Mouse (Mus musculus) intestine, embryonic 16.5 days (tissue): ENCODE measurements around the gene Vwa1. TPM values are rescaled to one million over a fixed set of nuclear protein-coding genes. Genes with fewer than 3 reads are reported as not detected.
"Not testable (repeated sequence)": the region's sequence is repeated elsewhere in the genome, so short reads cannot be mapped to it uniquely, and the experiment has no call there.

Source experiments
- ATAC-seq: fragments of 200-750 bp; cut with Nextera tagmentation; 2 replicates; pipeline ENCODE4 v1.8.0; 2017; ENCODE audit warnings: moderate TSS enrichment, moderate library complexity
- H3K27ac ChIP-seq: fragments of 300-500 bp; sonication (generic); 2 replicates; pipeline ENCODE4 v1.5.1; 2014; ENCODE audit warnings: mild to moderate bottlenecking, low read length
- H3K27me3 ChIP-seq: fragments of 300-500 bp; sonication (generic); replicated peaks from 2 replicates; pipeline ENCODE4 v1.6.1; 2014; ENCODE audit warnings: low read length, control low read depth, mixed read lengths; ENCODE audit not compliant: control insufficient read depth, insufficient read depth
- H3K36me3 ChIP-seq: fragments of 300-500 bp; sonication (generic); 2 replicates; pipeline ENCODE4 v1.6.1; 2014; ENCODE audit warnings: low read length, control low read depth; ENCODE audit not compliant: control insufficient read depth, insufficient read depth
- H3K4me1 ChIP-seq: fragments of 300-500 bp; sonication (generic); 2 replicates; pipeline ENCODE4 v1.6.1; 2014; ENCODE audit warnings: low read length, control low read depth, mixed read lengths; ENCODE audit not compliant: control insufficient read depth, insufficient read depth
- H3K4me2 ChIP-seq: fragments of 300-500 bp; sonication (generic); 2 replicates; pipeline ENCODE4 v1.6.1; 2014; ENCODE audit warnings: low read depth, low read length, control low read depth
- H3K4me3 ChIP-seq: fragments of 300-500 bp; sonication (generic); 2 replicates; pipeline ENCODE4 v1.5.1; 2014; ENCODE audit warnings: mild to moderate bottlenecking, low read length
- H3K9ac ChIP-seq: fragments of 300-500 bp; sonication (generic); 2 replicates; pipeline ENCODE4 v1.6.1; 2014; ENCODE audit warnings: low read depth, low read length
- H3K9me3 ChIP-seq: fragments of 300-500 bp; sonication (generic); 2 replicates; pipeline ENCODE4 v1.6.1; 2016; ENCODE audit warnings: low read length, control low read depth; ENCODE audit not compliant: control insufficient read depth
- WGBS: fragments of 180-500 bp; shearing (Covaris S2); extraction: QIAGEN DNeasy Blood & Tissue Kit; methylation state at CpG from one replicate; pipeline ENCODE4 v1.1.7; 2014; 5-methylcytosine and 5-hydroxymethylcytosine counted together
- polyA plus RNA-seq: library from polyadenylated mRNA; unstranded; fragments of >200 nt; fragmentation: Nextera tagmentation; extraction: Ambion mirVana; gene quantifications from 2 replicates; pipeline ENCODE4 v1.2.1, GENCODE M21; 2015

The Vwa1 gene
- polyA plus RNA-seq, 1 experiment from 2014 or later = 18.9 TPM

- H3K9ac ChIP-seq, H3K4me1 ChIP-seq, H3K4me2 ChIP-seq, H3K9me3 ChIP-seq, H3K4me3 ChIP-seq, H3K36me3 ChIP-seq, H3K27me3 ChIP-seq, ATAC-seq, H3K27ac ChIP-seq: not testable (repeated sequence)
- WGBS = 90% methylated on average over 10 of the region's 10 CpGs
Measured at GRCm38 (mm10) chr4:155740681-155741080, 33.8 kb downstream of the Vwa1 start.

GRCm38 (mm10) chr4:155739741-155740636, 34.5 kb downstream of the Vwa1 start:
- WGBS = 81% methylated on average over 37 of the region's 37 CpGs
- no peak overlapping the region for H3K4me2 ChIP-seq
- no peak overlapping the region for H3K27ac ChIP-seq
- H3K9me3 ChIP-seq = no peaks in the 10 kb centered on the region
- peaks cover 9% of the 10 kb centered on the region for H3K4me1 ChIP-seq
- ATAC-seq = peak; percentile 24; the same call in 1 of the 2 replicates
- H3K27me3 ChIP-seq = no peaks in the 10 kb centered on the region
- no peak overlapping the region for H3K9ac ChIP-seq
- no peak overlapping the region for H3K4me3 ChIP-seq
- H3K36me3 ChIP-seq = peaks cover 8% of the 10 kb centered on the region

GRCm38 (mm10) chr4:155739152-155739551, 35.3 kb downstream of the Vwa1 start:
- no peak overlapping the region for H3K9ac ChIP-seq
- no peaks in the 10 kb centered on the region for H3K27me3 ChIP-seq
- no peak for ATAC-seq
- WGBS = 83% methylated on average over 6 of the region's 6 CpGs
- peaks cover 5% of the 10 kb centered on the region; the same call in 1 of the 2 replicates for H3K36me3 ChIP-seq
- H3K4me3 ChIP-seq = no peak overlapping the region
- peaks cover 11% of the 10 kb centered on the region for H3K4me1 ChIP-seq
- H3K27ac ChIP-seq = no peak overlapping the region
- no peaks in the 10 kb centered on the region for H3K9me3 ChIP-seq
- H3K4me2 ChIP-seq = no peak overlapping the region

GRCm38 (mm10) chr4:155738262-155738661, 36.2 kb downstream of the Vwa1 start:
- H3K4me3 ChIP-seq = no peak overlapping the region
- H3K9me3 ChIP-seq = no peaks in the 10 kb centered on the region
- peaks cover 2% of the 10 kb centered on the region; the same call in 1 of the 2 replicates for H3K36me3 ChIP-seq
- no peak for ATAC-seq
- H3K27ac ChIP-seq = no peak overlapping the region
- H3K4me1 ChIP-seq = peaks cover 17% of the 10 kb centered on the region
- WGBS = 50% methylated on average over 8 of the region's 8 CpGs
- no peak overlapping the region for H3K4me2 ChIP-seq
- H3K27me3 ChIP-seq = no peaks in the 10 kb centered on the region
- H3K9ac ChIP-seq = no peak overlapping the region

- no peak for ATAC-seq
- peaks cover 17% of the 10 kb centered on the region for H3K4me1 ChIP-seq
- H3K9me3 ChIP-seq = no peaks in the 10 kb centered on the region
- no peaks in the 10 kb centered on the region for H3K27me3 ChIP-seq
- H3K36me3 ChIP-seq = 0 out of 2 replicates have a peak, but pooled peaks cover 3% of the 10 kb centered on the region
- no peak overlapping the region for H3K4me2 ChIP-seq
- 83% methylated on average over 5 of the region's 5 CpGs for WGBS
- no peak overlapping the region for H3K27ac ChIP-seq
- no peak overlapping the region for H3K4me3 ChIP-seq
- no peak overlapping the region for H3K9ac ChIP-seq
Measured at GRCm38 (mm10) chr4:155736421-155736820, 38.1 kb downstream of the Vwa1 start.

GRCm38 (mm10) chr4:155735788-155736187, 38.7 kb downstream of the Vwa1 start:
- WGBS = 67% methylated on average over 5 of the region's 5 CpGs
- no peak for ATAC-seq

GRCm38 (mm10) chr4:155734951-155735702, 39.4 kb downstream of the Vwa1 start:
- WGBS = 1% methylated on average over 48 of the region's 79 CpGs
- H3K9ac ChIP-seq = peak overlapping the region; percentile 80
- peak overlapping the region; percentile 77 for H3K27ac ChIP-seq
- ATAC-seq = peak; percentile 76
- peaks cover 17% of the 10 kb centered on the region for H3K4me1 ChIP-seq
- H3K27me3 ChIP-seq = no peaks in the 10 kb centered on the region
- peak overlapping the region; percentile 90 for H3K4me2 ChIP-seq
- H3K9me3 ChIP-seq = no peaks in the 10 kb centered on the region
- 0 out of 2 replicates have a peak, but pooled peaks cover 3% of the 10 kb centered on the region for H3K36me3 ChIP-seq
- peak overlapping the region; percentile 75 for H3K4me3 ChIP-seq

More at GRCm38 (mm10) chr4:155735788-155736187, 38.7 kb downstream of the Vwa1 start:
- no peaks in the 10 kb centered on the region for H3K27me3 ChIP-seq
- H3K4me1 ChIP-seq = peaks cover 17% of the 10 kb centered on the region
- no peaks in the 10 kb centered on the region for H3K9me3 ChIP-seq
- peak overlapping the region; percentile 75 for H3K4me3 ChIP-seq
- 0 out of 2 replicates have a peak, but pooled peaks cover 3% of the 10 kb centered on the region for H3K36me3 ChIP-seq
- peak overlapping the region; percentile 90 for H3K4me2 ChIP-seq
- H3K9ac ChIP-seq = peak overlapping the region; percentile 80
- H3K27ac ChIP-seq = no peak overlapping the region

- ATAC-seq = peak; percentile 93
- Histone ChIP-seq H3K27ac (peak within 1 kb of the TSS; percentile 77), H3K9me3 (no peaks in the 10 kb centered on the region), H3K4me2 (peak within 1 kb of the TSS; percentile 90), H3K36me3 (0 out of 2 replicates have a peak, but pooled peaks cover 3% of the 10 kb centered on the region), H3K9ac (peak within 1 kb of the TSS; percentile 80), H3K27me3 (no peaks in the 10 kb centered on the region), H3K4me3 (peak within 1 kb of the TSS; percentile 75), H3K4me1 (peaks cover 17% of the 10 kb centered on the region)
- WGBS = under 1% methylated on average over 32 of the region's 35 CpGs
Measured at GRCm38 (mm10) chr4:155734350-155734941, 40.1 kb downstream of the Vwa1 start, which contains the start of gene Tmem240. Gene Tmem240, plus strand, starts transcription at chr4:155734800.

- WGBS = 86% methylated on average over 10 of the region's 10 CpGs
- Histone ChIP-seq H3K36me3 (0 out of 2 replicates have a peak, but pooled peaks cover 3% of the 10 kb centered on the region), H3K27me3 (no peaks in the 10 kb centered on the region), H3K4me1 (peaks cover 17% of the 10 kb centered on the region), H3K27ac (no peak overlapping the region), H3K9ac (no peak overlapping the region), H3K9me3 (no peaks in the 10 kb centered on the region), H3K4me3 (no peak overlapping the region), H3K4me2 (no peak overlapping the region)
- ATAC-seq = no peak
Measured at GRCm38 (mm10) chr4:155733267-155733666, 41.2 kb downstream of the Vwa1 start.
